Mouse (Mus musculus) MEL (cell line): ENCODE measurements around the gene Zfp113. TPM values are rescaled to one million over a fixed set of nuclear protein-coding genes. Genes with fewer than 3 reads are reported as not detected.
A peak's percentile ranks its signal among the peaks of the same experiment; 100 is the strongest.

Source experiments
- DNase-seq: peaks from one replicate; pipeline ENCODE4 v3.0.0; 2011; ENCODE audit warnings: low read depth, low spot score
- H3K27ac ChIP-seq: 2 replicates; pipeline ENCODE4 v1.5.1; 2012; ENCODE audit warnings: low read depth, mild to moderate bottlenecking, control low read depth, low read length, moderate library complexity; ENCODE audit not compliant: control insufficient read depth
- H3K27me3 ChIP-seq, 2 experiments: fragments of 150-350 bp in 1 of 2; sonication (generic) in 1 of 2; 2 replicates each; pipeline ENCODE4 v1.6.1; 2012; ENCODE audit warnings: low read length in 2 of 2, mild to moderate bottlenecking in 2 of 2, improper control_type of control experiment in 1 of 2, moderate library complexity in 1 of 2; ENCODE audit not compliant: insufficient read depth in 2 of 2, control insufficient read depth in 1 of 2
- H3K36me3 ChIP-seq, 2 experiments: 2 replicates each; pipeline ENCODE4 v1.6.1; 2012 to 2014; ENCODE audit warnings: low read length in 2 of 2, improper control_type of control experiment in 1 of 2, inconsistent platforms in 1 of 2, mild to moderate bottlenecking in 1 of 2; ENCODE audit not compliant: insufficient read depth in 2 of 2, control insufficient read depth in 1 of 2
- H3K4me1 ChIP-seq, 2 experiments: fragments of 150-350 bp in 1 of 2; sonication (generic) in 1 of 2; 2 replicates each; pipeline ENCODE4 v1.6.1; 2012; ENCODE audit warnings: low read length in 2 of 2, improper control_type of control experiment in 1 of 2, mild to moderate bottlenecking in 1 of 2; ENCODE audit not compliant: insufficient read depth in 2 of 2, control insufficient read depth in 1 of 2
- H3K4me3 ChIP-seq, 2 experiments: fragments of 150-350 bp in 1 of 2; sonication (generic) in 1 of 2; 2 replicates each; pipeline ENCODE4 v1.5.1; 2012; ENCODE audit warnings: low read depth in 2 of 2, low read length in 2 of 2, mild to moderate bottlenecking in 2 of 2, moderate library complexity in 2 of 2, control low read depth in 1 of 2, improper control_type of control experiment in 1 of 2; ENCODE audit not compliant: control insufficient read depth in 1 of 2, insufficient read depth in 1 of 2
- H3K79me2 ChIP-seq: 2 replicates; pipeline ENCODE4 v1.6.1; 2012; ENCODE audit warnings: mild to moderate bottlenecking, low read length, moderate library complexity; ENCODE audit not compliant: control insufficient read depth, poor library complexity, insufficient read depth
- H3K9ac ChIP-seq: 2 replicates; pipeline ENCODE4 v1.6.1; 2012; ENCODE audit warnings: low read depth, mild to moderate bottlenecking, control low read depth, low read length, moderate library complexity; ENCODE audit not compliant: control insufficient read depth, poor library complexity, severe bottlenecking
- H3K9me3 ChIP-seq: fragments of 150-350 bp; sonication (generic); replicated peaks from 2 replicates; pipeline ENCODE4 v1.6.1; 2012; ENCODE audit warnings: mild to moderate bottlenecking, low read length, improper control_type of control experiment, moderate library complexity; ENCODE audit not compliant: insufficient read depth
- BHLHE40 ChIP-seq: IDR thresholded peaks from 2 replicates; pipeline ENCODE4 v1.6.1; 2012; ENCODE audit warnings: low read depth, mild to moderate bottlenecking, inconsistent platforms, low read length, improper control_type of control experiment, borderline replicate concordance
- CHD2 ChIP-seq: IDR thresholded peaks from 2 replicates; pipeline ENCODE4 v1.6.1; 2011; ENCODE audit warnings: low read length, improper control_type of control experiment
- E2F4 ChIP-seq: IDR thresholded peaks from 2 replicates; pipeline ENCODE4 v1.6.1; 2011; ENCODE audit warnings: low read depth, low read length, improper control_type of control experiment, borderline replicate concordance
- ELF1 ChIP-seq: IDR thresholded peaks from 2 replicates; pipeline ENCODE4 v1.6.1; 2014; ENCODE audit warnings: low read depth, mild to moderate bottlenecking, inconsistent platforms, low read length, improper control_type of control experiment, moderate library complexity
- EP300 ChIP-seq, 2 experiments: IDR thresholded peaks; 2 replicates each; pipeline ENCODE4 v1.6.1; 2011; ENCODE audit warnings: improper control_type of control experiment in 2 of 2, low read length in 2 of 2, low read depth in 1 of 2, mild to moderate bottlenecking in 1 of 2
- ETS1 ChIP-seq: IDR thresholded peaks from 2 replicates; pipeline ENCODE4 v1.6.1; 2012; ENCODE audit warnings: low read depth, mild to moderate bottlenecking, inconsistent platforms, low read length, improper control_type of control experiment, moderate library complexity
- GABPA ChIP-seq: IDR thresholded peaks from 2 replicates; pipeline ENCODE4 v1.6.1; 2012; ENCODE audit warnings: low read depth, mild to moderate bottlenecking, inconsistent platforms, low read length, improper control_type of control experiment, moderate library complexity
- GATA1 ChIP-seq: IDR thresholded peaks from 2 replicates; pipeline ENCODE4 v1.6.1; 2011; ENCODE audit warnings: low read depth, low read length, improper control_type of control experiment
- HCFC1 ChIP-seq: IDR thresholded peaks from 2 replicates; pipeline ENCODE4 v1.6.1; 2012; ENCODE audit warnings: low read depth, mild to moderate bottlenecking, inconsistent platforms, low read length, improper control_type of control experiment, moderate library complexity
- JUND ChIP-seq: IDR thresholded peaks from 2 replicates; pipeline ENCODE4 v1.6.1; 2011; ENCODE audit warnings: low read depth, mild to moderate bottlenecking, improper control_type of control experiment, low read length
- KAT2A ChIP-seq: conservative IDR thresholded peaks from 2 replicates; pipeline ENCODE4 v1.6.1; 2012; ENCODE audit warnings: low read depth, low read length, improper control_type of control experiment, inconsistent platforms
- MAX ChIP-seq: IDR thresholded peaks from 2 replicates; pipeline ENCODE4 v1.6.1; 2011; ENCODE audit warnings: low read length, improper control_type of control experiment
- MAZ ChIP-seq: IDR thresholded peaks from 2 replicates; pipeline ENCODE4 v1.6.1; 2012; ENCODE audit warnings: low read depth, mild to moderate bottlenecking, inconsistent platforms, low read length, improper control_type of control experiment
- MEF2A ChIP-seq: IDR thresholded peaks from 2 replicates; pipeline ENCODE4 v1.6.1; 2014; ENCODE audit warnings: low read depth, mild to moderate bottlenecking, inconsistent platforms, low read length, improper control_type of control experiment; ENCODE audit not compliant: poor library complexity, insufficient replicate concordance, severe bottlenecking; ENCODE audit errors: extremely low read depth
- MXI1 ChIP-seq: IDR thresholded peaks from 2 replicates; pipeline ENCODE4 v1.6.1; 2011; ENCODE audit warnings: mild to moderate bottlenecking, low read depth, low read length, improper control_type of control experiment
- MYB ChIP-seq: IDR thresholded peaks from 2 replicates; pipeline ENCODE4 v1.6.1; 2011; ENCODE audit warnings: mild to moderate bottlenecking, low read depth, low read length, improper control_type of control experiment
- NELFE ChIP-seq: IDR thresholded peaks from 2 replicates; pipeline ENCODE4 v1.6.1; 2011; ENCODE audit warnings: low read depth, low read length, improper control_type of control experiment
- NRF1 ChIP-seq: IDR thresholded peaks from 2 replicates; pipeline ENCODE4 v1.6.1; 2014; ENCODE audit warnings: low read depth, mild to moderate bottlenecking, inconsistent platforms, low read length, improper control_type of control experiment, moderate library complexity; ENCODE audit not compliant: poor library complexity, insufficient read depth, severe bottlenecking
- POLR2A ChIP-seq, 2 experiments: IDR thresholded peaks; 2 replicates each; pipeline ENCODE4 v1.6.1; 2011 to 2012; ENCODE audit warnings: low read length in 2 of 2, mild to moderate bottlenecking in 2 of 2, control low read depth in 1 of 2, improper control_type of control experiment in 1 of 2, low read depth in 1 of 2, moderate library complexity in 1 of 2; ENCODE audit not compliant: control insufficient read depth in 1 of 2, insufficient read depth in 1 of 2, poor library complexity in 1 of 2
- POLR2AphosphoS2 ChIP-seq: IDR thresholded peaks from 2 replicates; pipeline ENCODE4 v1.6.1; 2011; ENCODE audit warnings: low read length, improper control_type of control experiment
- POLR2AphosphoS5 ChIP-seq: IDR thresholded peaks from 2 replicates; pipeline ENCODE4 v1.6.1; 2012; ENCODE audit warnings: low read depth, borderline replicate concordance, mild to moderate bottlenecking, inconsistent platforms, low read length, moderate library complexity, mixed read lengths
- RAD21 ChIP-seq: IDR thresholded peaks from 2 replicates; pipeline ENCODE4 v1.6.1; 2011; ENCODE audit warnings: mild to moderate bottlenecking, low read depth, low read length, improper control_type of control experiment
- RCOR1 ChIP-seq: IDR thresholded peaks from 2 replicates; pipeline ENCODE4 v1.6.1; 2012; ENCODE audit warnings: low read depth, mild to moderate bottlenecking, inconsistent platforms, low read length, improper control_type of control experiment
- SIN3A ChIP-seq: IDR thresholded peaks from 2 replicates; pipeline ENCODE4 v1.6.1; 2012; ENCODE audit warnings: low read length, improper control_type of control experiment, inconsistent platforms
- SMC3 ChIP-seq: IDR thresholded peaks from 2 replicates; pipeline ENCODE4 v1.6.1; 2011; ENCODE audit warnings: low read depth, low read length, improper control_type of control experiment
- TAL1 ChIP-seq: IDR thresholded peaks from 2 replicates; pipeline ENCODE4 v1.6.1; 2012; ENCODE audit warnings: mild to moderate bottlenecking, inconsistent platforms, low read length, moderate library complexity, mixed read lengths
- TBP ChIP-seq: IDR thresholded peaks from 2 replicates; pipeline ENCODE4 v1.8.0; 2011; ENCODE audit warnings: low read depth, low read length, improper control_type of control experiment
- TCF12 ChIP-seq: IDR thresholded peaks from 2 replicates; pipeline ENCODE4 v1.6.1; 2014; ENCODE audit warnings: low read depth, mild to moderate bottlenecking, inconsistent platforms, low read length, improper control_type of control experiment, moderate library complexity
- UBTF ChIP-seq: IDR thresholded peaks from 2 replicates; pipeline ENCODE4 v1.6.1; 2012; ENCODE audit warnings: low read depth, mild to moderate bottlenecking, inconsistent platforms, low read length, improper control_type of control experiment, moderate library complexity, borderline replicate concordance; ENCODE audit not compliant: insufficient read depth
- USF1 ChIP-seq: IDR thresholded peaks from 2 replicates; pipeline ENCODE4 v1.6.1; 2014; ENCODE audit warnings: low read depth, mild to moderate bottlenecking, inconsistent platforms, low read length, improper control_type of control experiment, moderate library complexity
- USF2 ChIP-seq, 2 experiments: IDR thresholded peaks; 2 replicates each; pipeline ENCODE4 v1.6.1; 2011 to 2012; ENCODE audit warnings: improper control_type of control experiment in 2 of 2, low read length in 2 of 2, borderline replicate concordance in 1 of 2, inconsistent platforms in 1 of 2, low read depth in 1 of 2, mild to moderate bottlenecking in 1 of 2; ENCODE audit not compliant: insufficient read depth in 1 of 2
- ZC3H11A ChIP-seq: IDR thresholded peaks from 2 replicates; pipeline ENCODE4 v1.6.1; 2012; ENCODE audit warnings: low read depth, mild to moderate bottlenecking, inconsistent platforms, low read length, improper control_type of control experiment
- ZKSCAN1 ChIP-seq: IDR thresholded peaks from 2 replicates; pipeline ENCODE4 v1.6.1; 2012; ENCODE audit warnings: low read depth, mild to moderate bottlenecking, inconsistent platforms, low read length, improper control_type of control experiment, moderate library complexity
- ZMIZ1 ChIP-seq: IDR thresholded peaks from 2 replicates; pipeline ENCODE4 v1.6.1; 2012; ENCODE audit warnings: low read depth, mild to moderate bottlenecking, inconsistent platforms, low read length, improper control_type of control experiment, moderate library complexity
- ZNF384 ChIP-seq: IDR thresholded peaks from 2 replicates; pipeline ENCODE4 v1.6.1; 2012; ENCODE audit warnings: low read depth, mild to moderate bottlenecking, inconsistent platforms, low read length, improper control_type of control experiment
- polyA plus RNA-seq, 2 experiments: library from polyadenylated mRNA; stranded (reverse) in 1 of 2; unstranded in 1 of 2; fragments of >175 nt in 1 of 2; fragments of >200 nt in 1 of 2; gene quantifications; 2 replicates each; pipeline versions ENCODE4 v1.2.1 to v1.2.4; 2012; ENCODE audit warnings: low replicate concordance in 2 of 2, low read depth in 1 of 2; ENCODE audit not compliant: insufficient read length in 2 of 2, insufficient read depth in 1 of 2, missing spikeins in 1 of 2
- total RNA-seq: library from RNA; depleted of rRNA; stranded (reverse); fragments of 300-350 nt; gene quantifications from 2 replicates; pipeline ENCODE4 v1.2.3, GENCODE M21; 2012; rRNA removed

Zfp113 gene
- 5.4 and 6.9 TPM in 2 replicates for total RNA-seq
- polyA plus RNA-seq, result 1 to 10 TPM in 1 of 2 experiments, not detected in 1; 6.8 TPM

GRCm38 (mm10) chr5:138155443-138155976, at the start of gene Zfp113:
TSS of gene Zfp113 (minus strand) at chr5:138155744.
- DNase-seq, result peak; percentile 98
- Histone ChIP-seq H3K9ac (peak within 1 kb of the TSS; percentile 90), H3K9me3 (no peaks in the 10 kb centered on the region), H3K27me3 (no peaks in the 10 kb centered on the region), H3K36me3 (peaks cover 0 to 3% of the 10 kb centered on the region in 2 experiments; a peak in 3 of 4 replicates), H3K79me2 (peaks cover 5% of the 10 kb centered on the region), H3K27ac (peak within 1 kb of the TSS; percentile 70), H3K4me1 (peaks cover 0 to 4% of the 10 kb centered on the region in 2 experiments; a peak in 1 of 4 replicates), H3K4me3 (peak within 1 kb of the TSS; percentile 79 to 96)
- TF ChIP-seq ZKSCAN1, result no peak
- peak; percentile 32; the same call in 1 of the 2 replicates for TF ChIP-seq ZNF384
- 0 out of 2 replicates have a peak, but pooled peaks have one; percentile 34 for TF ChIP-seq RCOR1
- TF ChIP-seq POLR2AphosphoS2, result peak; percentile 60; the same call in 1 of the 2 replicates
- TF ChIP-seq GATA1, result no peak
- no peak for TF ChIP-seq E2F4
- TF ChIP-seq BHLHE40, result no peak
- no peak for TF ChIP-seq MEF2A
- TF ChIP-seq CHD2, result no peak
- no peak; the same call in 1 of the 2 replicates for TF ChIP-seq USF1
- no peak for TF ChIP-seq TAL1
- TF ChIP-seq POLR2AphosphoS5, result no peak
- TF ChIP-seq RAD21, result peak; percentile 59
- TF ChIP-seq MYB, result no peak
- TF ChIP-seq EP300 (IDR thresholded peaks at IDR 0.05; ENCODE audit: low read depth in 1 of 2, low read length in 2 of 2), result peak in 1 of 2 experiments; percentile 40; a peak in 1 of 4 replicates
- 0 out of 2 replicates have a peak, but pooled peaks have one; percentile 59 for TF ChIP-seq ZMIZ1
- TF ChIP-seq ZC3H11A, result peak; percentile 39; the same call in 1 of the 2 replicates
- TF ChIP-seq KAT2A, result peak; percentile 85
- peak; percentile 56; the same call in 1 of the 2 replicates for TF ChIP-seq TCF12
- TF ChIP-seq HCFC1, result peak; percentile 97
- TF ChIP-seq ELF1, result peak; percentile 87
- TF ChIP-seq ETS1, result peak; percentile 68; the same call in 1 of the 2 replicates
- TF ChIP-seq SIN3A, result peak; percentile 99
- peak; percentile 97 for TF ChIP-seq MAZ
- TF ChIP-seq POLR2A (IDR thresholded peaks at IDR 0.05; ENCODE audit: control insufficient read depth in 1 of 2, insufficient read depth in 1 of 2, low read depth in 1 of 2, low read length in 2 of 2, poor library complexity in 1 of 2), result peak; percentile 43 to 86; a peak in 2 of 4 replicates
- TF ChIP-seq UBTF, result no peak
- TF ChIP-seq USF2 (IDR thresholded peaks at IDR 0.05; ENCODE audit: borderline replicate concordance in 1 of 2, insufficient read depth in 1 of 2, low read depth in 1 of 2, low read length in 2 of 2), result no peak
- TF ChIP-seq JUND, result no peak
- TF ChIP-seq NRF1, result peak; percentile 45; the same call in 1 of the 2 replicates
- peak; percentile 70; the same call in 1 of the 2 replicates for TF ChIP-seq GABPA
- peak; percentile 90 for TF ChIP-seq SMC3
- peak; percentile 86 for TF ChIP-seq TBP
- peak; percentile 55; the same call in 1 of the 2 replicates for TF ChIP-seq MAX
- TF ChIP-seq MXI1, result peak; percentile 95
- TF ChIP-seq NELFE, result peak; percentile 89
